Mouse (Mus musculus): ENCODE measurements around the gene Oaz3. TPM values are rescaled to one million over a fixed set of nuclear protein-coding genes. Genes with fewer than 3 reads are reported as not detected.

Oaz3 gene
- not detected for polyA plus RNA-seq (2014; fragmentation: Illumina TruSeq; extraction: RNeasy Lipid Tissue Mini Kit (QIAGEN cat#74804); ENCODE audit: low read depth, low replicate concordance)

GRCm38 (mm10) chr3:94443597-94443964 lies at the start of gene Oaz3:
Gene Oaz3 (minus strand): TSS chr3:94443915.

DNA sequence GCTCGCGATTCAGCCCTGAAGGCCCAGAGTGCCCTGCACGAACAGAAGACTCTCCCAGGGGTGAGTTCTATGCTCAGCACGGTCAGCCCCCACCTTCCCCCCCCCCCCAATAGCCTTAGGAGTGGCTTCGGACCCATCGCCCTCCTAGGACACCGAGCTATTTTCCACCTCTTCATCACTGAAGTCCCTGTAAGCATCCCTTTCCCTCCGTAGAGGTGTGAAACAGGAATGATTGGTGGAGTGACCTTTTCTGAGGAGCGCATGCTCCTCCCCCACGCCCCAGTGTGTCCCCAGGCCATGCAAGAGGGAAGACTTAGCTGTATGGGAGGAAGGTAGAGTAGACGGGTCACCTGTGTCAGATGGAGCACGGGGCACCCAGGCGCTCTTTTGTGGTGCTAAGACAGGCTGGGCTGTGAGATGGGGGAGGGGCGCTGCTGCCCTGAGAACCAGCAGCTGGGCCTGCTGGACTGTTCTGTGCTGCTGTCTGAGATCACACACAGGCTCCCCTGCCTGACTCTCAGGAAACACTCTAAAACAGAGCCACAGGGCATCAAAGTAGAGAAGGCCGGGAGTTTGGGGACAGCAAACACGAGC lies 36.7 kb upstream of the Oaz3 start, which contains the start of gene Riiad1:
TSS of gene Riiad1 (minus strand) at position 51 of the 594 bp plus-strand sequence.

DNA sequence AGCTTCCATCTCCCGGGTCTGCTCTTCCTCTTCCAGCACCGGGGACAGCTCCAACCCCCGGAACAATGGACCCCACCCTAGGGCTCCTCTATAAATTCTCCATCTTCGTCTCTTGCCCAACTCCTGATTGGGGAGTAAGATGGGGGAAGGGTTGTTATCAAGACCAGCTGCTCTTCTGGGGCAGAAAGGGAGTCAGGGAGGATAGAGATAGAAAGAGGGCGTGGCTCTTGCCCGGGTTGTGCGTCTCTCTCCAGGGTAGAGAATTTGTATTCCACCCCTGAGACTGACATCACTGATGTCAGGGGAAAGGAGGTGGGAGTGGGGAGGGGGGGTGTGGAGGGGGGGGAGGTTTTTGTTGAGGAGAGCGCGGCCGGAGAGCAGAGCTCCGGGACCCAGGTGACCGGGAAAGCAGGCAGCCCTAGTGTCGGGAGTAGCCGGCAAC lies 34.3 kb upstream of the Oaz3 start, which contains the start of gene Celf3:
TSS of gene Celf3 (plus strand) at position 315 of the 442 bp plus-strand sequence.

DNA sequence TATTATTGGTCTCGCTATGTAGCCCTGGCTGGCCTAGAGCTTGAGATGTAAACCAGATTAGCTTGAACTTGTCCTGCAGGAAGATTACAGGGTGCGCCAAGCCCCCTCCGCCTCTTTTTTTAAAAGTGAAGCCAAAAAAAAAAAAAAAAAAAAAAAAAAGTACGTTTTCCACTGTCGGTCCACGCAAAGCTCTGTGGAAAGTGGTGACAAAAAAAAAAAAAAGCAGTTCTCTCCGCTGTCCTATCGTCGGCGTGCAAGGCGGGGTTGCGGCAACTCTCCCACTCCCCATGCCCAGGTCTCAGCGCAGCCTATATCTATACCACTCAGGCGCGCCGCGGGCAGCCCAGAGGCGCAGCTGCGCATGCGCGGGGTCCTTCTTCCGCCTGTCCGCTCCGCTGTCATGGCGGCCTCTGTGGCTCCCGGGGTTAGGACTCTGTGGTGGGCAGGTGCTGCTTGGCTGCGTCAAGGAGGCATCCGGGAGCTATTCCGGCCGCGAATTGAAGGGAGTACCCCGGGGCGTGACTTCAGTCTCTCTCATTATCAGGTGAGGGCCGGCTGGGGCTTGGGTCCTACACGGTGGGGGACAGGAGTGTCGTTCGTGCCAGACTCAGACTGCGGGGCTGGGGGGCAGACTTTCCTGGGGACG lies 641 bp downstream of the Oaz3 start, which contains the start of gene Mrpl9:
TSS of gene Mrpl9 (plus strand) at position 368 of the 646 bp plus-strand sequence.

DNA sequence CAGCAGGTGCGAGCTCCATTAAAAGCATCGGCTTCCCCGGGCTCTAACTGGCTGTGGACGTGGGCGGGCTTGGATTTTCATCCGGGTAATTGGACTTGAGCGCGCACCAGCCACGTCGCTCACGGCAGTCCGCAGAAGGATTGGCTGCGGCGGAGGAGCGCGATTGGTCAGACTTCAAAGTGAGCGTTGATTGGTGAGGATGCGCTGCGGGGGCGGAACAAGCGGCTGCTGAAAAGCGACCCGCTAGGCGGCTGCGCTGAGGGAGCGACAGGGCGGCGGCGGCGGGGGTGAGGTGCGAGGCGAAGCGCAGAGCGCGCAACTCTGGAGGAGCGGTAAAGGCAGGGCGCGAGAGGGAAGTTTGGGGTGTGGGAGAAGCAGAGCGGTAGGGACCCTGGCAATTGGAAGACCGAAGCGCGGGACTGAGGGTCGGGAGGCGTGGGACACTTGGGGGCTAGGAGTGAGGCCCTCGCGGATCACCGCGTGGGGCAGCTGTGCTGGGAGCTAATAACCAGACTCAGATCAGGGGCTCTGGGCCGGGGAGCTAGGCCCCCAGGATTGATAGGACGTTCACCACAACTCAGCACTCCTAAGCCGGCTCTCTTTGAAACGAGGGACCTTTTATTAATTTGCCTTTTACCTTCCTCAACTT lies 30.6 kb downstream of the Oaz3 start, which contains the start of gene Tdrkh:
TSS of gene Tdrkh (plus strand) at position 243 of the 649 bp plus-strand sequence.

GRCm38 (mm10) chr3:94398217-94398616 lies 45.5 kb downstream of the Oaz3 start, which contains the start of gene Lingo4:
Gene Lingo4 (plus strand): TSS chr3:94398517.

Other genes starting within 250 kb of the Oaz3 start
- gene Gm5286, start 247.2 kb downstream of the Oaz3 start, polyA plus RNA-seq (2014; fragmentation: Illumina TruSeq; extraction: RNeasy Lipid Tissue Mini Kit (QIAGEN cat#74804); ENCODE audit: low read depth, low replicate concordance) = not detected
- not detected for gene Gm4778, start 179.9 kb downstream of the Oaz3 start, polyA plus RNA-seq (2014; fragmentation: Illumina TruSeq; extraction: RNeasy Lipid Tissue Mini Kit (QIAGEN cat#74804); ENCODE audit: low read depth, low replicate concordance)
- gene Them4, start 133.8 kb downstream of the Oaz3 start, polyA plus RNA-seq (2014; fragmentation: Illumina TruSeq; extraction: RNeasy Lipid Tissue Mini Kit (QIAGEN cat#74804); ENCODE audit: low read depth, low replicate concordance) = 18.3 TPM
- not detected for gene Them5, start 101.8 kb downstream of the Oaz3 start, polyA plus RNA-seq (2014; fragmentation: Illumina TruSeq; extraction: RNeasy Lipid Tissue Mini Kit (QIAGEN cat#74804); ENCODE audit: low read depth, low replicate concordance)
- gene C2cd4d, start 81.5 kb downstream of the Oaz3 start, polyA plus RNA-seq (2014; fragmentation: Illumina TruSeq; extraction: RNeasy Lipid Tissue Mini Kit (QIAGEN cat#74804); ENCODE audit: low read depth, low replicate concordance) = not detected
- gene Rorc, start 71.1 kb downstream of the Oaz3 start, polyA plus RNA-seq (2014; fragmentation: Illumina TruSeq; extraction: RNeasy Lipid Tissue Mini Kit (QIAGEN cat#74804); ENCODE audit: low read depth, low replicate concordance) = 56.8 TPM
- gene Lingo4, start 45.4 kb downstream of the Oaz3 start, polyA plus RNA-seq (2014; fragmentation: Illumina TruSeq; extraction: RNeasy Lipid Tissue Mini Kit (QIAGEN cat#74804); ENCODE audit: low read depth, low replicate concordance) = not detected
- 7.4 TPM for gene Tdrkh, start 30.6 kb downstream of the Oaz3 start, polyA plus RNA-seq (2014; fragmentation: Illumina TruSeq; extraction: RNeasy Lipid Tissue Mini Kit (QIAGEN cat#74804); ENCODE audit: low read depth, low replicate concordance)
- 93.0 TPM for gene Mrpl9, start 597 bp downstream of the Oaz3 start, polyA plus RNA-seq (2014; fragmentation: Illumina TruSeq; extraction: RNeasy Lipid Tissue Mini Kit (QIAGEN cat#74804); ENCODE audit: low read depth, low replicate concordance)
- gene Celf3, start 34.4 kb upstream of the Oaz3 start, polyA plus RNA-seq (2014; fragmentation: Illumina TruSeq; extraction: RNeasy Lipid Tissue Mini Kit (QIAGEN cat#74804); ENCODE audit: low read depth, low replicate concordance) = not detected
- gene Riiad1, start 36.4 kb upstream of the Oaz3 start, polyA plus RNA-seq (2014; fragmentation: Illumina TruSeq; extraction: RNeasy Lipid Tissue Mini Kit (QIAGEN cat#74804); ENCODE audit: low read depth, low replicate concordance) = 2.4 TPM
- gene Snx27, start 138.8 kb upstream of the Oaz3 start, polyA plus RNA-seq (2014; fragmentation: Illumina TruSeq; extraction: RNeasy Lipid Tissue Mini Kit (QIAGEN cat#74804); ENCODE audit: low read depth, low replicate concordance) = 20.0 TPM
- not detected for gene Gm10972, start 199.2 kb upstream of the Oaz3 start, polyA plus RNA-seq (2014; fragmentation: Illumina TruSeq; extraction: RNeasy Lipid Tissue Mini Kit (QIAGEN cat#74804); ENCODE audit: low read depth, low replicate concordance)
- gene Tuft1, start 215.0 kb upstream of the Oaz3 start, polyA plus RNA-seq (2014; fragmentation: Illumina TruSeq; extraction: RNeasy Lipid Tissue Mini Kit (QIAGEN cat#74804); ENCODE audit: low read depth, low replicate concordance) = 1.9 TPM
- 3.5 TPM for gene Selenbp2, start 249.6 kb upstream of the Oaz3 start, polyA plus RNA-seq (2014; fragmentation: Illumina TruSeq; extraction: RNeasy Lipid Tissue Mini Kit (QIAGEN cat#74804); ENCODE audit: low read depth, low replicate concordance)